ENCODE assay signal across 9 mouse cellular contexts in genomic region chr9:42943781-42944535, GRCm38 (mm10). TPM values are rescaled to one million over a fixed set of nuclear protein-coding genes. Genes with fewer than 3 reads are reported as not detected.
A peak's percentile ranks its signal among the peaks of the same experiment; 100 is the strongest.
DNase-seq lines count a peak whose midpoint lies in the region; ATAC-seq and TF ChIP-seq lines count a peak whose summit lies in the region.
"Had no signal": no experiment of that assay in that cellular context is flagged by ENCODE, and none has a peak within 500 bp of the region (broad histone marks: within the 10 kb centered on the region; RNA-seq: fewer than 3 reads in every experiment).

TSS of gene Grik4 (minus strand) at chr9:42944493.

- TF ChIP-seq CTCF in midbrain, postnatal 0 days (IDR thresholded peaks at IDR 0.05), result peak; percentile 40

- peaks cover 25% of the 10 kb centered on the region for H3K4me1 ChIP-seq in heart, embryonic 10.5 days
- H3K4me1 ChIP-seq in embryonic facial prominence, embryonic 11.5 days (ENCODE audit: control insufficient read depth, insufficient read depth, low read length), result peaks cover 4% of the 10 kb centered on the region; the same call in 1 of the 2 replicates
- peaks cover 5% of the 10 kb centered on the region; the same call in 1 of the 2 replicates for H3K4me1 ChIP-seq in hindbrain, embryonic 11.5 days (replicated peaks; ENCODE audit: control insufficient read depth, insufficient read depth, low read length)
- H3K4me1 ChIP-seq in limb, embryonic 11.5 days (ENCODE audit: control insufficient read depth, insufficient read depth, low read length), result peaks cover 11% of the 10 kb centered on the region
- H3K4me1 ChIP-seq in midbrain, postnatal 0 days (ENCODE audit: insufficient read depth, low read length), result no peaks in the 10 kb centered on the region

- peak; percentile 72; the same call in 1 of the 2 replicates for ATAC-seq in embryonic facial prominence, embryonic 11.5 days (replicated peaks; ENCODE audit: insufficient number of reproducible peaks, low FRiP score, low TSS enrichment, low read depth)
- peak; percentile 50 for ATAC-seq in hindbrain, embryonic 11.5 days (ENCODE audit: low FRiP score)
- no peak; the same call in 1 of the 2 replicates for ATAC-seq in limb, embryonic 11.5 days (ENCODE audit: insufficient number of reproducible peaks, low FRiP score, low TSS enrichment, low read depth)
- peak; percentile 81 for ATAC-seq in midbrain, postnatal 0 days (ENCODE audit: low FRiP score)

- peak within 1 kb of the TSS; percentile 84 for H3K4me3 ChIP-seq in heart, embryonic 10.5 days
- peak within 1 kb of the TSS; percentile 59 for H3K4me3 ChIP-seq in embryonic facial prominence, embryonic 11.5 days (ENCODE audit: low read depth, low read length)
- H3K4me3 ChIP-seq in hindbrain, embryonic 11.5 days (ENCODE audit: low read depth, low read length), result peak within 1 kb of the TSS; percentile 80
- H3K4me3 ChIP-seq in limb, embryonic 11.5 days (ENCODE audit: low read depth, low read length), result peak within 1 kb of the TSS; percentile 68
- H3K4me3 ChIP-seq in midbrain, postnatal 0 days (ENCODE audit: low read depth, low read length), result peak within 1 kb of the TSS; percentile 77

- H3K9me3 ChIP-seq in heart, embryonic 10.5 days, result no peaks in the 10 kb centered on the region
- H3K9me3 ChIP-seq in embryonic facial prominence, embryonic 11.5 days (replicated peaks; ENCODE audit: control insufficient read depth, low read length), result no peaks in the 10 kb centered on the region
- H3K9me3 ChIP-seq in hindbrain, embryonic 11.5 days (ENCODE audit: control insufficient read depth, low read length), result no peaks in the 10 kb centered on the region
- H3K9me3 ChIP-seq in limb, embryonic 11.5 days (ENCODE audit: control insufficient read depth, low read length), result no peaks in the 10 kb centered on the region
- no peaks in the 10 kb centered on the region for H3K9me3 ChIP-seq in midbrain, postnatal 0 days (ENCODE audit: low read length)

- no peaks in the 10 kb centered on the region for H3K36me3 ChIP-seq in heart, embryonic 10.5 days
- no peaks in the 10 kb centered on the region for H3K36me3 ChIP-seq in embryonic facial prominence, embryonic 11.5 days (replicated peaks; ENCODE audit: control insufficient read depth, insufficient read depth, low read depth, low read length)
- H3K36me3 ChIP-seq in hindbrain, embryonic 11.5 days (ENCODE audit: control insufficient read depth, insufficient read depth, low read length), result no peaks in the 10 kb centered on the region
- H3K36me3 ChIP-seq in limb, embryonic 11.5 days (ENCODE audit: control insufficient read depth, insufficient read depth, low read length), result no peaks in the 10 kb centered on the region
- no peaks in the 10 kb centered on the region for H3K36me3 ChIP-seq in midbrain, postnatal 0 days (ENCODE audit: insufficient read depth, low read length)

- peak within 1 kb of the TSS; percentile 76 for H3K9ac ChIP-seq in embryonic facial prominence, embryonic 11.5 days (replicated peaks; ENCODE audit: low read length)
- H3K9ac ChIP-seq in hindbrain, embryonic 11.5 days (ENCODE audit: low read depth, low read length), result peak within 1 kb of the TSS; percentile 88
- peak within 1 kb of the TSS; percentile 74 for H3K9ac ChIP-seq in limb, embryonic 11.5 days (ENCODE audit: low read length)
- peak within 1 kb of the TSS; percentile 75 for H3K9ac ChIP-seq in midbrain, postnatal 0 days (replicated peaks; ENCODE audit: low read length, poor library complexity, severe bottlenecking)

- DNase-seq in heart, embryonic 10.5 days (ENCODE audit: low spot score), result peak; percentile 78
- DNase-seq in heart, adult 9 months (ENCODE audit: low spot score in 2 of 2), result no peak
- DNase-seq in NIH3T3 (ENCODE audit: low read depth), result peak; percentile 68
- DNase-seq in embryonic facial prominence, embryonic 11.5 days (ENCODE audit: low spot score), result peak; percentile 37
- peak; percentile 71 for DNase-seq in hindbrain, embryonic 11.5 days (ENCODE audit: low spot score)
- peak; percentile 58 for DNase-seq in limb, embryonic 11.5 days (ENCODE audit: low spot score)
- DNase-seq in midbrain, postnatal 0 days (ENCODE audit: low spot score), result peak; percentile 39
- no peak for DNase-seq in urinary bladder, postnatal 25 days (ENCODE audit: low spot score)

- peak within 1 kb of the TSS; percentile 83 for H3K27ac ChIP-seq in heart, embryonic 10.5 days
- H3K27ac ChIP-seq in embryonic facial prominence, embryonic 11.5 days (replicated peaks; ENCODE audit: low read depth, low read length), result no peak within 1 kb of the TSS
- H3K27ac ChIP-seq in hindbrain, embryonic 11.5 days (ENCODE audit: low read depth, low read length), result peak within 1 kb of the TSS; percentile 62
- no peak within 1 kb of the TSS for H3K27ac ChIP-seq in limb, embryonic 11.5 days (replicated peaks; ENCODE audit: low read depth, low read length)
- peak within 1 kb of the TSS; percentile 78 for H3K27ac ChIP-seq in midbrain, postnatal 0 days (ENCODE audit: low read depth, low read length)
- H3K27ac ChIP-seq: macrophage had no signal

- WGBS in heart, embryonic 10.5 days, result 1% methylated on average over 59 of the region's 68 CpGs
- under 1% methylated on average over 64 of the region's 68 CpGs for WGBS in embryonic facial prominence, embryonic 11.5 days
- WGBS in hindbrain, embryonic 11.5 days, result under 1% methylated on average over 36 of the region's 68 CpGs
- WGBS in limb, embryonic 11.5 days, result under 1% methylated on average over 59 of the region's 68 CpGs
- WGBS in midbrain, postnatal 0 days, result under 1% methylated on average over 45 of the region's 68 CpGs

- H3K4me2 ChIP-seq in embryonic facial prominence, embryonic 11.5 days (ENCODE audit: low read depth, low read length), result peak within 1 kb of the TSS; percentile 96
- H3K4me2 ChIP-seq in hindbrain, embryonic 11.5 days (replicated peaks; ENCODE audit: low read depth, low read length), result peak within 1 kb of the TSS; percentile 97
- H3K4me2 ChIP-seq in limb, embryonic 11.5 days (ENCODE audit: low read depth, severe bottlenecking), result peak within 1 kb of the TSS; percentile 100
- H3K4me2 ChIP-seq in midbrain, postnatal 0 days (ENCODE audit: low read depth, low read length, poor library complexity, severe bottlenecking), result peak within 1 kb of the TSS; percentile 91

- H3K27me3 ChIP-seq in heart, embryonic 10.5 days (ENCODE audit: insufficient read depth, poor library complexity, severe bottlenecking), result peaks cover 76% of the 10 kb centered on the region
- peaks cover 6% of the 10 kb centered on the region; the same call in 1 of the 2 replicates for H3K27me3 ChIP-seq in embryonic facial prominence, embryonic 11.5 days (ENCODE audit: control insufficient read depth, insufficient read depth, low read length)
- peaks cover 2% of the 10 kb centered on the region; the same call in 1 of the 2 replicates for H3K27me3 ChIP-seq in hindbrain, embryonic 11.5 days (ENCODE audit: control insufficient read depth, insufficient read depth, low read length)
- H3K27me3 ChIP-seq in limb, embryonic 11.5 days (ENCODE audit: control insufficient read depth, insufficient read depth, low read length), result peaks cover 10% of the 10 kb centered on the region; the same call in 1 of the 2 replicates
- H3K27me3 ChIP-seq in midbrain, postnatal 0 days (ENCODE audit: insufficient read depth, low read length), result no peaks in the 10 kb centered on the region

RNA-seq across cellular contexts. Expression of gene Grik4, which starts in this region (rescaled TPM):
- polyA plus RNA-seq in heart, embryonic 10.5 days (2016; fragmentation: Nextera tagmentation; extraction: Ambion mirVana), result 0.28 and 1.9 TPM in 2 replicates
- polyA plus RNA-seq in embryonic facial prominence, embryonic 11.5 days (2014; fragmentation: Nextera tagmentation; extraction: Ambion mirVana), result 0.49 and 0.89 TPM in 2 replicates
- polyA plus RNA-seq in hindbrain, embryonic 11.5 days (2014; fragmentation: Nextera tagmentation; extraction: Ambion mirVana), result 1.2 and 1.6 TPM in 2 replicates
- polyA plus RNA-seq in limb, embryonic 11.5 days (2014; fragmentation: Nextera tagmentation; extraction: Ambion mirVana), result 0.84 and 1.1 TPM in 2 replicates
- 14.8 and 17.2 TPM in 2 replicates for total RNA-seq in midbrain, postnatal 0 days (2014; rRNA removed)
- 9.5 and 9.7 TPM in 2 replicates for polyA plus RNA-seq in midbrain, postnatal 0 days (2015; fragmentation: Nextera tagmentation; extraction: Ambion mirVana)
- polyA plus RNA-seq: macrophage had no signal

Comparison
In these comparisons a context has a peak if more than half of its experiments do, and no peak if none do; other contexts are left out.
1. DNase-seq: peak in heart, embryonic 10.5 days (single experiment), NIH3T3 (single experiment), hindbrain, embryonic 11.5 days (single experiment), limb, embryonic 11.5 days (single experiment) and midbrain, postnatal 0 days (single experiment); none in heart, adult 9 months (0 of 2) and urinary bladder, postnatal 25 days (single experiment).
2. Peak in DNase-seq, ATAC-seq, H3K4me3 ChIP-seq, H3K9ac ChIP-seq and H3K4me2 ChIP-seq in embryonic facial prominence, embryonic 11.5 days; RNA of the gene not detected or under 1 TPM.
3. H3K27ac ChIP-seq: peak in heart, embryonic 10.5 days (single experiment), hindbrain, embryonic 11.5 days (single experiment) and midbrain, postnatal 0 days (single experiment); none in embryonic facial prominence, embryonic 11.5 days (single experiment) and limb, embryonic 11.5 days (single experiment).
4. Peak in every context shown above with its lines, with median percentiles within 50 percentile points of each other: H3K4me3 ChIP-seq, H3K4me2 ChIP-seq and H3K9ac ChIP-seq.